Mouse (Mus musculus) gastrocnemius, adult 18-20 months (tissue): ENCODE data around the gene Ttbk1. TPM values are rescaled to one million over a fixed set of nuclear protein-coding genes. Genes with fewer than 3 reads are reported as not detected.
"Not testable (repeated sequence)": the region's sequence is repeated elsewhere in the genome, so short reads cannot be mapped to it uniquely, and the experiment has no call there.

Source experiments
- DNase-seq: peaks from one replicate; pipeline ENCODE4 v3.0.0; 2021; ENCODE audit warnings: low spot score
- long read RNA-seq, 2 experiments: library from polyadenylated mRNA; stranded (forward); transcript quantifications; one replicate each; pipeline ENCODE4 v2.0.0; 2021
- total RNA-seq, 2 experiments: library from RNA; stranded (reverse); gene quantifications; 2 replicates each; pipeline ENCODE4 v1.2.3; 2021

Ttbk1 gene
- under 1 TPM; 0.05 to 0.23 TPM for total RNA-seq
- long read RNA-seq, experiment 1: 0 reads
- long read RNA-seq, experiment 2: 0 reads

DNA sequence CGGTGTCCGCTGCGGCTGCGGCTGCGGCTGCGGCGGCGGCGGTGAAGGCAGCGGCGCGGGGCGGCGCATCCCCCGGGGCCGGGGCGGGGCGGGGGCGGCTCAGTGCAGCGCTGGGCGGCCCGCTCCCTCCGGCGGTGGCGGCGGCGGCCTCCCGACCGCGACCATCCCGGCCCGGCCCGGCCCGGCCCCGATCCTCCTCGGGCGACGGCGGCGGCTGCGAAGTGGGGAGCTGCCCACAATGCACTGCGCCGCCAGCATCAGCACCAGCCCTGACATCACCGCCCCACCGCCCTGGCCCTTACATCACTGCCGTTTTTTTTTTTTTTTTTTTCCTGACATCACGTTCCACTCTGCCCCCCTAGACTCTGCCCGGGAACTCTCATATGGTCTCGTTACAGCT lies at the start of gene Ttbk1:
Ttbk1 (minus strand) TSS at position 245 of the 400 bp plus-strand sequence.
- no peak for DNase-seq

DNA sequence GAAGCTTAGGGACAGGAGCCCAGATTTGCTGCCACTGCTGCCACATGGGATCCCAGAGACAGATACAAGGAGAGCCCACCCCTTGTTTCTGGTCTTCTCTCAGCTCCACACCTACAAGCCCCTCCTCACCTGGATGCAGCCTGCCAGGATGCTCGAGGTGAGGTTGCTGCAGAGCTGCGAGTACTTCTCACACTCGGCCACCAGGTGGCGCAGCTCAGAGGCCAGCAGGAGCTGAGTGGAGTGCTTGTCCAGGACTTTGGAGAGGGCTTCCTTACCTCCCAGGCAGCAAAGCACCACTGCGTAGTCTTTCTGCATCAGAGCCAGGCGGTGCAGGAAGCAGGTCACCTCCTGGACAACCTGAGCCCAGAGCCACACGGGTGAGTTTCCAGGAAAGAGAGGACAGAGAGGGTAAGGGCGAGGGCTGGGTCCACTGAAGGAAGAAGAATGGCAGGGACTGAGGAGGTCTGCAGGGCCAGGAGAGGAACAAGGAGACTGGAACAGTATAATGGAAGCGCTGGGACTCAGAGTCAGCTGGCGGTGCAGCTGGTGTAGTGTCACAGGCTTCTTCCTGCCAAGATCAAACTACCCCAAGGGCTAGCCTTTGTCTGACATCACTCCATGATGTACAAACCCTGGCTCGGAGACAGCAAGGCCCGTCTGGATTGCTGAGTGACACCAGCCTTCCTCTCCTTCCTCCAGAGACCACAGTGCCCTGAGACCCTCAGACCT lies 38.3 kb upstream of the Ttbk1 start:
- peak; percentile 66 for DNase-seq

DNA sequence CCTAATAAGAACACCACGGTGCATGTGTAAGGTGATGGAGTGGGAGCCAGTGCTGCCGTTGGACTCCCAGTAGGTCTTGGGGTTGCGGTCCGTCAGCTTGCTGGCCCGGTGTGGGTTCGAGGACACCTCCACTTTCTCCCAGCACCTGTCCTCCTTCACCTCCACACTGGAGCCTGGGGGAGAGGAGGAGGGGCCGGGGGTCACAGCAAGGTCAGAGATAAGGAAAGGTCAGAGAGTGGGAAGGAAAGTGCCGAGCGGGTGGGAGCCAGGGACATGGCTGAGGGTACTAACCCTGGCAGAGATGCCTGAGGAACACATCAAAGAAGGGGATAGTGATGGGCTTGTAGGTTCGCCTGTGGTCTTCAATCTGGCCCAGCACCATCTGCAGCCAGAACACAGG lies 37.6 kb upstream of the Ttbk1 start:
- no peak for DNase-seq

DNA sequence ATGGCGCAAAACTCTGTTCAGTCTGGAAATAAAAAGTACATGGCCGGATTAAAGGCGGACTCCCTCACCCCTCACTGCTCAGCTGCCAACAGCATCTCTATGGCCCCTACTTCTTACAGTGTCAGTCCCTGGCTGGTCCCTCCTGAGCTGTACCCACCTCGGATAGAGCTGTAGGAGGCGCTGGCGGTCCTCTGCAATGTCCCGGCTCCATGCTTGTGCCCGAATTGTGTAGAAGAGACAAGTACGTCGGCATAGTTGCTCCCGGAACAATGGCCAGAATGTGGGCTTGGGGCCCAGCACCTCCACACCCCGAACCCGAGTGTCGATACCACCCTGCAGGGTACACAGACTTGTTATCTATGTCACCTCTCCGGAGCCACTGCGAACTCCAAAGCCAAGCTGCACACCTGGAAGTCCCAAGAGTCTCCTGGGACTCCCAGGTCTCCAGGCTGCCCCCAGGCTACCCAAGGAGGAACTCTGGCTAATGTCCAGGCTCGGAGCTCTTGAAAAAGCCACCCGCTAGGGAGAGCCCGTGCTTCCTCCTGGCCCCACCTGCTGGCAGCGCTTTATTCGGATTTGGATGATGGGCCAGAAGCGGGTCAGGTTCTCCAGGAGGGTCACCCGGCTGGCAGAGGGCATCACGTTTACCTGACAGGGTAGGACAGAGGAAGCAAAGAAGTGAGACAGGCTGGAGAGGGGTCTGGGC lies 34.6 kb upstream of the Ttbk1 start:
- no peak for DNase-seq

DNA sequence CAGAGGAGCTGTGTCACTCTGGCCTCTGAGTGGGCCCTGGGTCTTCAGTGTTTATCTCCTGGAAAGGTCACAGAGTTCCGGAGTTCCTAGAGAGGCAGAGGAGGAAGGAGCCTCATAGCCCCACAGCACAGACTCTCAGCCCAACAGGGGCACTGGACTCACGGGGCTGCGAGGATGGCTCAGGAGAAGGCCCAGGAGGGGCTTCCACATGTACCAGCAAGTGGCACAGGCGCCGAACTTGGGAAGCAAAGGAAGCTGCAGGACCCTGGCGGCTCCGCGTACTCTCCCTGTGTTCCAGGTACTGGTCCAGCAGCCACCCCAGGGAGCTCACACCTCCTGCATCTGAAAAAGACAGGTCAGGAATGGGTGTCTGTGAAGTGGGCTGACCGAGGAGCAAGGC lies 33.7 kb upstream of the Ttbk1 start:
- no peak for DNase-seq

DNA sequence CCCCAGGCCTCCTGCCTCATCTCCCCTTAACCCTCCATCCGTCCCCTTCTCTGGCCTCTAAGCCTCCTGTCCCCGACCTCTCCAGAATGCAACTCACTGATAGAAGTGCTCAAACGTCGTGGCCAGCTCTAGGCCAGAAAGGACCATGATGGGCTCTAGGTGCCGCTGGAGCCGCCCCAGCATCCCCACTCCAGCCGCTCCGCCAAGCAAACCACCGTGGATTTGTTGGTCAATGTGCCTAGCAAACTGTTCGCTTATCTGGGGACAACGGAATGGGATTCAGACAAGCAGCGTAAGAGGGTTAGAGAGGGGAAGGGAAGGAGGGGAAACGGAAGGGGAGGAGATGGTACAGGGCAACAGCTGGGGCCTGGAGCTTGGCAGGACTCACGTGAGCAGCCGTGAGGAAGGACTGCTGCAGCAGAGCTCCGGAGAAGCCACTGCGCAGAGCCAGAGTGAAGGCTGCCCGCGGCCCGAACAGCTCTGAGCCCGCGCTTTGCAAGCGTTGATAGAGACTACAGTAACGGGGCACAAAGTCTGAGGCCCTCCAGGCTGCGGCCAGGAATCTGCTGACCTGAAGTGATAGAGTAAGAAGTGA lies 33.0 kb upstream of the Ttbk1 start:
- no peak for DNase-seq

DNA sequence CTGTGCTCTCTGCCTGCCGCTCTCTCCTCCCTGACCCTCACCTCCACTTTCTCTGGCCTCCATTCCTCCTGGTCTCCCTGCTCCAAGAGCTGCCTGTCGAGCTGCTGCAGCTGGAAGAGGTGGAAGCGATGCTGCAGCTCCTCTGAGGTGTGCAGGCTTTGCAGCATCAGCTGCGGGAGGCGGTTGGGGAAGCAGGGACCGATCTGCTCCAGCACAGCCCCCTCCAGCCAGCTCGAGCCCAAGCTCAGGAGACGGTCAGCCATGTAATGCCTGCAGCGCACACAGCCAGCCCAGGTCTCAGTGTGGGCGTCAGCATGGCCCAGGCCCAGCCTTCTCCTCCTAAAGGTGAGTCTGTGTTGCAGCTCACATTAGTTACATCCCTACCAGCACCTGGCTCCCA lies 32.5 kb upstream of the Ttbk1 start:
- no peak for DNase-seq

DNA sequence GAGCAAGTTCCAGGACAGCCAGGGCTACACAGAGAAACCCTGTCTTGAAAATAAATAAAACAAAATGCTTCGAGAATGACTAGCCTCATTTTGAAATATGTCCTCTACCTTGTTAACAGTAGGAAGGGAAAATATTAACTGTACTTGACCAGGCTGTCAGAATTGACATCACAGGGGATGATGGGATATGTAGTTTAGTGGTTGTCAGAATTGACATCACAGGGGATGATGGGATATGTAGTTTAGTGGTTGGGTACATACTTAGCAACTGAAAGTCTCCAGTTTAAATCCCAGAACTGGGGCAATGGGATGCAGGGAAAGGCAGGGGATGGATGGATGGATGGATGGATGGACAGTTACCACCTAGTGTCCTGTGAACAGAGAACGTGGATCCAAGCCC lies 25.9 kb upstream of the Ttbk1 start:
- DNase-seq: no peak

DNA sequence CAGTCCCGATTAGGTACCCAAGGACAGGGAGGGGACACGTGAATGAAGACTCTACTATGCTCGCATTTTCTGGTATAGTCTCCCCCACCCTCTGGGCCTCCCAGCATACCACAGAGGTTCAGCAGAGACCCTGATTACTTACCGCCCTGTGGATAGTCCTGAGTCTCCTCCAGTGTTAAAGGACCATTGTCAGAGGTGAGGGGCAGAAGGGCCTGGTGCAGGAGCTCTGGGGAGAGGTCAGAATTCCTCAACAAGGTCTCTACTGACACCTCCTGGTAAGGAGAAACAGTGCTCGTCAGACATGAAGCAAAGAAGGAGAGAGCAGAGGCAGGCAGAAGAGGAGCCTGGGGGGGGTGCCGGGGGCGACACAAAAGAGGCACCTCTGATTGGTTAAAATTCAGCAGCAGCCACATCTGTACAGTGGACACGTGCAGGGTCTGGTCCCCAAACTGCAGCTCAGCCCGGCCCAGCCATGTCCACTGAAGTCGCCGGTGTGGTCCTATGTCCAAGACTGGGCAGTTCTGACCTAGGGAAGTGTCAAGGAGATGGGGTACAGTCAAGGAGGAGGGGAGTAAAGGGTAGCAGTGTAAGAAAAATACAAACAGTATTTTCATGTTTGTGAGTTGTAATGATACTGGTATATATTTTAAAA lies 23.7 kb upstream of the Ttbk1 start:
- no peak for DNase-seq

DNA sequence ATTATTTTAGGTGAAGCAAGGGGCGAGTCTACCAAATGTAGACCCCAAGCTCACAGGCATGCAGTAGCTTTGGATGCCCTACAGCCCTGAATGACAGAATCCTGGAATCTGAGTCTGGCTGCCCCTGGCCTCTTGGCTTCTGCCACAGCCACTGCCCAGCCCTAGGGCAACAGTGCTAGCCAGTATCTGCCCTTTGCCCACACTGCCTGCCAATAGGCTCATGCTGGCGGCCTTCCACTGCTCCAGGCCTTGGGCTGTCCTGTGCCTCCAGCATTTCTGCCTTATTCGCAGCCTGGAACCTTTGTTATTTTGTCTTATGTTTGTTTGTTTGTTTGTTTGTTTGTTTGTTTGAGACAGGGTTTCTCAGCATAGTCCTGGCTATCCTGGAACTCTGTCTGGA lies 18.1 kb upstream of the Ttbk1 start:
- no peak for DNase-seq

DNA sequence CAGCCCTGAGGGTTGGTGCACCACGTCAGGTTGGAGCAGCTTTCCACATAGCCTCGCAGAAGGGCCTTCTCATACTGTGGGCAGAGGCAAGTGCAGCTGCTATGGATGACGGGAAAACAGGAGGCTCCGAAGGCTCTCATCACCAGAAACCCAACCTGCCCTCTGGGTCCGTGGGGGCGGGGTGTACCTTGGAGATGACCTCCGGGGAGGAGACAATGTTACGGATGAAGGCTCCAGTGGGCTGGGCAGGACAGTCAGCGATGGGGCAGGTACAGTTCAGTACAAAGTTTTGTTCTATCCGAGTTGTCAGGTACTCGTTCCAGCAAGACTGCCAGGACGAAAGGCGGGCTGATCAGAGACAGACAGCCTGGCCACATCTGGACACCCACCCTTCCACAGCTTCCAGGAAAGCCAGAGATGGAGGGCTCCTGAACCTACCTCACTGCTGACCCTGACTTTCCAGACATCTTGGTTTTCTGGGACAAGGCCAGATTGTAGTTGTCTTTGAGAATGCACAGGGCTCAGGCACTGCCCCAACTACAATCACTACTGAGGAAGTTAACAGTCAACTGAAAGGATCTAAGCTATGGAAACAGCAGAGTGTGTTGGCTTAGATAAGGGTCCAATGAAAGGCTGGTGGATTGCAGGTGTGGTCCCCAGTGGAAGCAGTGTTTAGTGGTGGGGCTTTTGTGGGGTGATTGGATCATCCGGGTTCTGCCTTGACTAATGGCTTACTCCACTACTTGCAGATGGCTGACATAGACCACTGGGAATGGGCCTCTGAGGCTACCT lies 16.6 kb upstream of the Ttbk1 start:
- DNase-seq: no peak

DNA sequence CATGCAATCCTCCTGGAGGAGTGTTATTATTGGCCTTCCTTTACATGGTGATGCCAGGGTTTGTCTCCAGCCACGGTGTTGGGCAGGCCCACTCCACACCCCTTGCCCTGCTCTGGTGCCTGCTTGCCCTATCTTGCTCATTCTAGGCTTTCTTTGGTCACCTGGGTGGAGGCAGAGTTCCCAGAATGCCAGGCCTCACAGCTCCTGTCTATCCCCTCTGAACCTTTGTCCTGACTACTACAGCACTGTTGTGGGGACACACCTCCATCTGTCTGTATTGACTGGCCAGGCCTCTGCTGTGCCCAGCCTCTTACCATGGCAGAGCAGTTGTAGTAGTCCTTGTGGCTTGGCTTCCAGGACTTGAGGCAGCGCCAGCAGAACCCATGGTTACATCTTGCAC lies 15.3 kb upstream of the Ttbk1 start:
- DNase-seq: no peak

DNA sequence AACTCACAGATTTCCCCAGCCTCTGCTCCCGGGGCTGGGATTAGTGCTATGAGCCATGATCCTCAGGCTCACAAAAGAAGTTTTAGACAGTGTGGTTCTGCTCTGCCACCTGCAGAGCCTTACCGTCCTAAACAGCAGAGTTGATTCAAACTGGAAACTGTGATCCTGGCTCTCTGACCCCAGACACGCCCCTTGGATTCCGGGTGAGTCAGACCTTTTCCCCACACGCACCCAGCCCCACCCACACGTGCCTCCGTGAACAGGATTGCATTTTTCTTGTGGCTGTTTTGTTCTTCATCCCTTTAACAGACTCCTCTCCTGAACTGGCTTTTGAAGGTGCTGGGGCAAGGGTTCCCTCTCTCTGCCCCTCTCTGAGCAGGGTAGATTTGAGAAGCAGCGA lies 10.5 kb upstream of the Ttbk1 start:
- DNase-seq: no peak

DNA sequence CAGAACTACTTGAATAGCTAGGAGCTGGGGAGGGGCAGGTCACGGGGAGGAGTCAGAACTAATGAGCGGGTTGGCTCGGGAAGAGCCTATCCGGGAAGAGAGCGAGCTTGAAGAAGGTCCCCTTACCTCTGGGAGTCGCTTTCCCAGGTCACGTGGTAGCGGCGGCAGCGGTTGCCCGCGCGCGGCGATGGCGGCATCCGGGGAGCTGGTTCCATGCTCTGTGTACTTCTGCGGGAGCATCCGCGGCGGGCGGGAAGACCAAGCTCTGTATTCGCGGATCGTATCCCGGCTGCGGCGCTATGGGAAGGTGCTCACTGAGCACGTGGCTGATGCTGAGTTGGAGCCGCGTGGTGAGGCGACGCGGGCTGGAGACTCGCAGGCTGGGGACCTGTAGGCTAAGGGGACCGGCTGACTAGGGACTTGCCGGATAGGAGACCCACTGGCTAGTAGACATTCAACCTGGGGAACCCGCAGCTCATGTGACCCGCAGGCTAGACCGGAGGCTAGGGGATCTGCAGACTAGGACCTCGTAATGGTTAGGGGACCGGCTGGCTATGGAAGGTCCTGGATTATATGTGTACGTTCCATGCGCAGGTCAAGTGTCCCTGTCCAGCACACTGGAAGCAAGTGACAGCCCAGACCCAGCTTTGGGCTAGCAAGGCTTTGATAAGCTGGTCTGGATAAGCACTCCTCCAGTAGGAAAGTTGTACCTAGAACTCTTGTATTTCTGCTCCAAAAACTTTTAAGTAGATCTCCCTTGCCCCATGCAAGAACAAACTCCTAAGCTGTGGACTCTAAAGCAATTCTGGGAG lies 9.4 kb upstream of the Ttbk1 start, which contains the start of gene Dnph1:
Dnph1 (plus strand) TSS at position 89 of the 812 bp plus-strand sequence.
- peak; percentile 77 for DNase-seq

DNA sequence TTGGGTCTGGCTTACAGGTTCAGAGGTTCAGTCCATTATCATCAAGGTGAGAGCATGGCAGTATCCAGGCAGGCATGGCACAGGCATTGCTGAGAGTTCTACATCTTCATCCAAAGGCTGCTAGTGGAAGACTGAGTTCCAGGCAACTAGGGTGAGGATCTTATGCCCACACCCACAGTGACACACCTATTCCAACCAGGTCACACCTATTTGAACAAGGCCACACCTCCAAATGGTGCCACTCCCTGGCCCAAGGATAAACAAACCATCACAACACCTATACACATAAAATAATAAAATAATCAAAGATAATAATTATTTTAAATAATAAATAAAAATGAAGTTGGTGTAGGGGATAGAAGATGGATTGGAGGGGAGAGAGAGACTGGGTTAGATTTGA lies 8.6 kb upstream of the Ttbk1 start:
- not testable (repeated sequence) for DNase-seq

DNA sequence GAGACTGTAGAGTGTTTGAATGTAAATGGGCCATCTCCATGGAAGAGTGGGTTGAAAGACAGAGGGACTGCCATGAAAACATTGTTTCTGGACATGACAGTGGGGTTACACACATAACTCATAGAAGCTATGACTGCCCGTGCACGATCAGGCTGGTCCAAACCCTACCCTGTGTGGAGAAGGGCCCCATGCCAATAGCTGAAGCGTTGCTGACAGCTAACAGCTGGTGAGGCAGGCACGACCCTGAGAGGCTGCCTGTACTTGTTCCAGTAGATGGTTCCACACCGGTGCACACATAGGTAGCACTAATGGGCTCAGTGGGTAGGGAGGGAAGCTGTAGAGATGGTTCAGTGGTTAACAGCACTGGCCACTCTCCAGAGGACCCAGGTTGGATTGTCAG lies 8.0 kb upstream of the Ttbk1 start:
- DNase-seq: no peak

DNA sequence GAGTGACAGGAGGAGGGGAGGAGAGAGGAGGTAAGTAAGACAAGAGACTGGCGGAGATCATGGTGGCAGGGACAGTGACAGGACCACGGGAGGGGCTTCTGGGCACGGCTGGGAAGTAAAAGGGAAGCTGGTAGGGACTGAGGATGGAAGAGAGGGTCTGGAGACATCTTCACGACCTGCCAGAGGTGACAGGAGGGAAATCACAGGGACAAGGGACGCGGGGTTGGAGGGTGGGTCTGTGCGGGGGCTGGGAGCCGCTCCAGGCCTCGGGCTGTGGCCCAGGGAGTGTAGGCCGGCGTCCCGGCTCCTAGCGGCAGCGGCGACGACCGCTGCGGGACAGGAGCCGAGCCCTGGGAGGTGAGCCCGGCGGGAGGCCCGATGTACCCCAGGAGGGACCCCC lies 480 bp downstream of the Ttbk1 start:
- no peak for DNase-seq

DNA sequence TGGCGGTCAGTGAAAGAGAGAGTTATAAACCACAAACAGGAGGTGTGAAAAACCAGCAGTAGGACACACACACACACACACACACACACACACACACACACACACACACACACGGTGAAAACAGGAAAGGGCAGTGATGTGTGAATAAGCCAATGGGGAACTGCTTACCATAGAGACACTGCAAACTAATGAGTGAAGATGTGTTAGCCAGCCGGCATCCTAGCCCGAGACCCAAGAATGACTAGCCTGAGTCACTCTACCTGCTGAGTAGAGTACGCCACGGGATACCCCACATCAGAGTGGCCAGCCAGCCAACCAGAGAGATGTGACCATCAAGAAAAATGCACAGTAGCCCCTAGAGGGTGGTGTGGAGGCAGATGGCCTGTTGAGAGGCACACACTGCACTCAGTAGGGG lies 3.0 kb downstream of the Ttbk1 start:
- DNase-seq: no peak

DNA sequence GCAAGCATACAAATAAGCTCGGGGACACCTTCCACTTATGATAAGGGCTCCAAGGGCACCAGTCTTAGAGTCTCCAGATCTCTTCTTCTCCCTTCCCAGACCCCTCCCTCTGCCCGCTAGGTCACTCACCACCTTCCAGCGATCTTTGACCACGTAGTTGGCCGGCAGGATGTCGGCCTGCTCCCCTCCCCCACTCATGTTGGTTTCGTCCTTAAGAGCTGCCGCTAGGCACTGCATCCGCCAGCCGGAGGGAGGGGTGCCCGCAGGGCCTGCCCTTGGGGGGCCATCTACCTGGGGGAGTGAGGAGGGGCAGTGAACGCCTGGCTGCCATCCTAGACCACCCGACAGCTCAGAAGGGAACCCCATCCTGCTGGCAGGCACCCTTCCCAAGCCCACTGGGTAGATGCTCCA lies 3.4 kb downstream of the Ttbk1 start:
- no peak for DNase-seq

DNA sequence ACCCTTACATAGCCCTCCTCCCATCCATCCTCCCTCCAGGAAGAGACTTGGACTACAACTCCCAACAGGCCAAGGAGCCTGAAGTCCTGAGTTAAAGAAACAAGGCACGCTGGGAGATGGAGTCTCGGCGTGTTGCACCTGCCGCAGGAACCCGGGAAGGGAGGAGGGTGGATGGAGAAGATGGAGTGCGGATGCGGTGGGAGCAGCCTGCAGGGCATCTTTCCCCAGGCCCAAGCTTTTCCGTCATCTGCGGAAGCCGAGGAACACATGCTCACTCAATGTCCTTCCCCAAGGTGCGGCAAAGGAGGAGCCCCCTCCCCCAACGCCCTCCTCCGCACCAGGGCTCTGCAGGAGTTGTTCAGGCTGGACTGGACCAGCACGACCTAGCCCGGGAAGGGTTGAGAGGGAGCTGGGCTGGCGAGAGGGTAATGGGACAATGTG lies 3.9 kb downstream of the Ttbk1 start:
- DNase-seq: peak; percentile 31
